ENCODE assay signal across 10 mouse cellular contexts in the genomic region with DNA sequence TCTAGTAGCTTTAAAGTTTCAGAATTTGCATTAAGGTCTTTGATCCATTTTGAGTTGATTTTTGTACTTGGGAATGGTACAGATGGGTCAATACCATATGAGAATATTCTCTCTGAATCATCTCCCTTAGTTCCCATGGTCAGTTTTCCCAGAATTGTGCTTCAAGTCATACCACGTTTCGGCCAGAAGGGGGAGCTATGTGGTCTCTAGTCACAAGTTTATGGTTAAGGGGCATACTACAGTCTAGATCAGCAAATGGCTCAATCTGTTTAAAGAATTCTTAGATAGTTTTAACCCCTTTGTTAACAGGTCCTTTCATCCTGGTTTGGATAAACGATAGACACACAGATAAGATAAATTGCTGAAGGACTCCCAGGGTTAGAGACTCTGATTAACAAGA.
A peak's percentile ranks its signal among the peaks of the same experiment; 100 is the strongest.
DNase-seq lines count a peak whose midpoint lies in the region; ATAC-seq and TF ChIP-seq lines count a peak whose summit lies in the region.
"Had no signal": no experiment of that assay in that cellular context is flagged by ENCODE, and none has a peak within 500 bp of the region (broad histone marks: within the 10 kb centered on the region; RNA-seq: fewer than 3 reads in every experiment).

No protein-coding gene starts in this region.

- no peaks in the 10 kb centered on the region for H3K9me3 ChIP-seq in lung, embryonic 14.5 days (ENCODE audit: low read depth, low read length)
- H3K9me3 ChIP-seq: limb, embryonic 12.5 days had no signal

- H3K9ac ChIP-seq in lung, embryonic 14.5 days, result no peak overlapping the region
- H3K9ac ChIP-seq: limb, embryonic 12.5 days had no signal

- TF ChIP-seq CTCF in lung, embryonic 14.5 days (IDR thresholded peaks at IDR 0.05; ENCODE audit: low read depth), result peak; percentile 64
- no peak for TF ChIP-seq CTCF in lung, adult 2 months (IDR thresholded peaks at IDR 0.05; ENCODE audit: insufficient read depth, low read length)

- no peak overlapping the region for H3K27ac ChIP-seq in lung, embryonic 14.5 days (ENCODE audit: low read depth)
- H3K27ac ChIP-seq: limb, embryonic 12.5 days had no signal

- H3K4me2 ChIP-seq in lung, embryonic 14.5 days, result no peak overlapping the region
- H3K4me2 ChIP-seq: limb, embryonic 12.5 days had no signal

- no peak for TF ChIP-seq POLR2A in lung, adult 2 months (IDR thresholded peaks at IDR 0.05; ENCODE audit: borderline replicate concordance, extremely low read depth, low read depth, low read length)

- H3K4me1 ChIP-seq in lung, embryonic 14.5 days (ENCODE audit: insufficient read depth), result no peaks in the 10 kb centered on the region
- no peaks in the 10 kb centered on the region for H3K4me1 ChIP-seq in lung, adult 2 months (ENCODE audit: control insufficient read depth, insufficient read depth, low read length)
- H3K4me1 ChIP-seq: limb, embryonic 12.5 days had no signal

- 4% methylated on average over 3 of the region's 3 CpGs for whole genome bisulfite sequencing in lung, embryonic 14.5 days
- WGBS in lung, adult 2 months, result 7% methylated on average over 3 of the region's 3 CpGs

- ATAC-seq in lung, embryonic 14.5 days (ENCODE audit: insufficient read depth), result no peak
- ATAC-seq in monocyte, adult 5-6 weeks (replicated peaks; ENCODE audit: insufficient number of reproducible peaks, low FRiP score, low TSS enrichment, poor library complexity, severe bottlenecking), result no peak

- H3K27me3 ChIP-seq in lung, embryonic 14.5 days (ENCODE audit: insufficient read depth, low read length), result no peaks in the 10 kb centered on the region
- H3K27me3 ChIP-seq: limb, embryonic 12.5 days had no signal

- no peaks in the 10 kb centered on the region for H3K36me3 ChIP-seq in lung, embryonic 14.5 days (ENCODE audit: insufficient read depth)
- H3K36me3 ChIP-seq: limb, embryonic 12.5 days had no signal

- H3K4me3 ChIP-seq in lung, embryonic 14.5 days (ENCODE audit: low read depth, low read length), result no peak overlapping the region
- H3K4me3 ChIP-seq in lung, adult 2 months (replicated peaks; ENCODE audit: extremely low read depth, low read depth, low read length), result no peak overlapping the region
- H3K4me3 ChIP-seq: erythroblast, embryonic 14.5 days; limb, embryonic 12.5 days had no signal

- DNase-seq in cerebellum, postnatal 36 days, result peak; percentile 6
- DNase-seq in cerebellum, adult 11 months, result no peak
- peak; percentile 74 for DNase-seq in lung, embryonic 14.5 days
- no peak for DNase-seq in lung, adult 2 months
- peak; percentile 57 for DNase-seq in adrenal gland, postnatal 10 days
- DNase-seq in kidney, postnatal 4 days, result peak; percentile 45 to 55
- DNase-seq in testis, postnatal 14 days (ENCODE audit: low spot score), result no peak

Comparison
In these comparisons a context has a peak if more than half of its experiments do, and no peak if none do; other contexts are left out.
1. DNase-seq: peak in cerebellum, postnatal 36 days (2 of 2), lung, embryonic 14.5 days (single experiment), adrenal gland, postnatal 10 days (single experiment) and kidney, postnatal 4 days (2 of 2); none in cerebellum, adult 11 months (single experiment), lung, adult 2 months (single experiment) and testis, postnatal 14 days (single experiment).